Mouse (Mus musculus): ENCODE data around the gene Ankrd22. TPM values are rescaled to one million over a fixed set of nuclear protein-coding genes. Genes with fewer than 3 reads are reported as not detected.
A peak's percentile ranks its signal among the peaks of the same experiment; 100 is the strongest.

Gene Ankrd22
- total and polyA plus RNA-seq, 3 experiments: 0.10 TPM; not detected in 2

DNA sequence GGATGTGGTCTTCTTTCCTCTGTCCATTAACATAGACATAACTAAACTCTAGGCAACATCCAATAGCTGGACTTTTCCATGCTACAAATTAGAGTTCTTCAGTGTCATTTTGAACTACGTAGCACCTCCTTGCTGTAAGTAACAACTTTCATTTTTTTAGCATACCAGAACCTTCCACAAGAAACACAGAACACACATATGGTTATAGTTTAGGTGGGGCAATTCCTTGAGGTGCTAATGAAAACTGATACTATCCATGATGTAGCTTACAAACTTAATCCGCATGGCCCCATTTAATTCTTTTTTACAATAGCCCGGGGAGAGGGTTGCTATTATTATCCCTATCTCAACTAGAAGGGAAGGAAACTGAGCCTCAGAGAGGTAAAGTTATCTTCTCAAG is 8.2 kb upstream of the Ankrd22 start:
- Histone ChIP-seq H3K4me3 (no peak overlapping the region), H3K27me3 (ENCODE audit: control insufficient read depth, insufficient read depth, low read length) (no peaks in the 10 kb centered on the region), H3K27ac (no peak overlapping the region), H3K4me1 (ENCODE audit: control insufficient read depth, insufficient read depth, low read length) (no peaks in the 10 kb centered on the region), H3K79me2 (replicated peaks; ENCODE audit: control insufficient read depth, insufficient read depth, low read length) (no peaks in the 10 kb centered on the region), H3K9ac (ENCODE audit: low read depth, low read length) (no peak overlapping the region), H3K36me3 (ENCODE audit: control insufficient read depth, insufficient read depth, low read length) (no peaks in the 10 kb centered on the region)
- WGBS: 38% methylated on average over 3 of the region's 3 CpGs
- TF ChIP-seq POLR2A (IDR thresholded peaks at IDR 0.05; ENCODE audit: insufficient read depth, low read depth, low read length) (no peak), CTCF (IDR thresholded peaks at IDR 0.05) (no peak), EP300 (IDR thresholded peaks at IDR 0.05; ENCODE audit: insufficient read depth, low read depth, low read length) (no peak)
- no peak for DNase-seq
- intact Hi-C loops (cut with DNase I): no loop called here

- intact Hi-C loops (cut with DNase I): no loop called here
- 54% methylated on average over 3 of the region's 3 CpGs for WGBS
These were observed 5.3 kb upstream of the Ankrd22 start for GRCm38 (mm10) chr19:34171167-34171566.

GRCm38 (mm10) chr19:34169121-34169520 is 3.3 kb upstream of the Ankrd22 start:
- no peak for DNase-seq
- H3K9ac ChIP-seq (ENCODE audit: low read depth, low read length): no peak overlapping the region
- no peak overlapping the region for H3K27ac ChIP-seq
- no peak overlapping the region for H3K4me3 ChIP-seq
- H3K27me3 ChIP-seq (ENCODE audit: control insufficient read depth, insufficient read depth, low read length): no peaks in the 10 kb centered on the region
- TF ChIP-seq EP300 (IDR thresholded peaks at IDR 0.05; ENCODE audit: insufficient read depth, low read depth, low read length) (no peak), POLR2A (IDR thresholded peaks at IDR 0.05; ENCODE audit: insufficient read depth, low read depth, low read length) (no peak), CTCF (IDR thresholded peaks at IDR 0.05) (no peak)
- H3K36me3 ChIP-seq (ENCODE audit: control insufficient read depth, insufficient read depth, low read length): no peaks in the 10 kb centered on the region
- intact Hi-C loops (cut with DNase I): no loop called here
- H3K4me1 ChIP-seq (ENCODE audit: control insufficient read depth, insufficient read depth, low read length): no peaks in the 10 kb centered on the region
- H3K79me2 ChIP-seq (replicated peaks; ENCODE audit: control insufficient read depth, insufficient read depth, low read length): no peaks in the 10 kb centered on the region

More at GRCm38 (mm10) chr19:34171167-34171566, 5.3 kb upstream of the Ankrd22 start:
- no peaks in the 10 kb centered on the region for H3K27me3 ChIP-seq (ENCODE audit: control insufficient read depth, insufficient read depth, low read length)
- DNase-seq: no peak
- no peak overlapping the region for H3K4me3 ChIP-seq
- TF ChIP-seq POLR2A (IDR thresholded peaks at IDR 0.05; ENCODE audit: insufficient read depth, low read depth, low read length): no peak
- TF ChIP-seq CTCF (IDR thresholded peaks at IDR 0.05): no peak
- no peak for TF ChIP-seq EP300 (IDR thresholded peaks at IDR 0.05; ENCODE audit: insufficient read depth, low read depth, low read length)
- no peaks in the 10 kb centered on the region for H3K4me1 ChIP-seq (ENCODE audit: control insufficient read depth, insufficient read depth, low read length)
- no peaks in the 10 kb centered on the region for H3K36me3 ChIP-seq (ENCODE audit: control insufficient read depth, insufficient read depth, low read length)
- no peak overlapping the region for H3K27ac ChIP-seq
- H3K9ac ChIP-seq (ENCODE audit: low read depth, low read length): no peak overlapping the region
- no peaks in the 10 kb centered on the region for H3K79me2 ChIP-seq (replicated peaks; ENCODE audit: control insufficient read depth, insufficient read depth, low read length)

DNA sequence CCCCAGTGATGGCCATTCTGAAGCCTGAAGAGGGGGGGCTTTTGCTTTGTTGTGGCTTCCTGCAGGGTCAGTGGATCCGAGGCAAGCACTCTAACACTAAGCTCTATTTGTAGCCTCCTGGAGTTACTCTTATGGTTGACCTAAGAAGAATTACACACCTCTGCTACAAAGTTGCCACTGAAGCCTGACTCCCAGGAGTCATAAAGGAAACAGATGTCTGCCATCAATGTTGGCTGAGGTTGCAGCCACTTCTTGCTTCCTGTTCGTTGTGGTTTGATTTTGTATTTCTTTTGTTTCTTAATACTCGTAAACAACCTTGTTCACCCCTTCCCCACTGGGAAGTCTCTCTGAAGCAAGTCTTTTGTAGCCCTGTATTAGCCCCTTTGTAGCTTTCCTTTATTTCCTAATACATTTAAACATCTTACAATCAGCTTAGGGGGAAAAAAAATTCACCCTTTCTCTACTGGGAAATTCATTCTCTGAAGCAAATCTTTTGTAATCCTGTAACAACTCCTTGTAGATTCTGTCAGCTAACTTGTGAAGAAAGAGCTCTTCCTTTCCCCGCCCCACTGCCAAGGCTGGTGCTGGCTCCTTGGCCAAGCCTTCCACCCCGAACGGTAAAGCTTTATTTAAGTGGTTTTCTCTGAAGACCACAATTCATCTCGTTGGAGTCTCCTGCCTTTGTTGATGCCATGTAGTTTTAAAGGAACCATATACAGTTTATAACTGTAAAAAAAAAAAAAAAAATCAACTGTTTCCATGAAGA is 2.2 kb upstream of the Ankrd22 start:
- Histone ChIP-seq H3K4me1 (ENCODE audit: control insufficient read depth, insufficient read depth, low read length) (no peaks in the 10 kb centered on the region), H3K36me3 (ENCODE audit: control insufficient read depth, insufficient read depth, low read length) (no peaks in the 10 kb centered on the region), H3K9ac (ENCODE audit: low read depth, low read length) (no peak overlapping the region), H3K79me2 (replicated peaks; ENCODE audit: control insufficient read depth, insufficient read depth, low read length) (no peaks in the 10 kb centered on the region), H3K27me3 (ENCODE audit: control insufficient read depth, insufficient read depth, low read length) (no peaks in the 10 kb centered on the region), H3K4me3 (no peak overlapping the region), H3K27ac (no peak overlapping the region)
- intact Hi-C loops (cut with DNase I): no loop called here
- peak in 1 of 2 experiments; percentile 7 for DNase-seq
- 48% methylated on average over 7 of the region's 7 CpGs for WGBS
- no peak for TF ChIP-seq POLR2A (IDR thresholded peaks at IDR 0.05; ENCODE audit: insufficient read depth, low read depth, low read length)
- TF ChIP-seq EP300 (IDR thresholded peaks at IDR 0.05; ENCODE audit: insufficient read depth, low read depth, low read length): no peak
- TF ChIP-seq CTCF (IDR thresholded peaks at IDR 0.05): no peak

GRCm38 (mm10) chr19:34166386-34166785 is 533 bp upstream of the Ankrd22 start:
- intact Hi-C loops (cut with DNase I): no loop called here
- Histone ChIP-seq H3K4me1 (ENCODE audit: control insufficient read depth, insufficient read depth, low read length) (no peaks in the 10 kb centered on the region), H3K27ac (no peak overlapping the region), H3K4me3 (no peak overlapping the region), H3K36me3 (ENCODE audit: control insufficient read depth, insufficient read depth, low read length) (no peaks in the 10 kb centered on the region), H3K79me2 (replicated peaks; ENCODE audit: control insufficient read depth, insufficient read depth, low read length) (no peaks in the 10 kb centered on the region), H3K27me3 (ENCODE audit: control insufficient read depth, insufficient read depth, low read length) (no peaks in the 10 kb centered on the region), H3K9ac (ENCODE audit: low read depth, low read length) (no peak overlapping the region)
- WGBS: 93% methylated on average over 4 of the region's 4 CpGs
- DNase-seq: no peak
- TF ChIP-seq POLR2A (IDR thresholded peaks at IDR 0.05; ENCODE audit: insufficient read depth, low read depth, low read length) (no peak), EP300 (IDR thresholded peaks at IDR 0.05; ENCODE audit: insufficient read depth, low read depth, low read length) (no peak), CTCF (IDR thresholded peaks at IDR 0.05) (no peak)

DNA sequence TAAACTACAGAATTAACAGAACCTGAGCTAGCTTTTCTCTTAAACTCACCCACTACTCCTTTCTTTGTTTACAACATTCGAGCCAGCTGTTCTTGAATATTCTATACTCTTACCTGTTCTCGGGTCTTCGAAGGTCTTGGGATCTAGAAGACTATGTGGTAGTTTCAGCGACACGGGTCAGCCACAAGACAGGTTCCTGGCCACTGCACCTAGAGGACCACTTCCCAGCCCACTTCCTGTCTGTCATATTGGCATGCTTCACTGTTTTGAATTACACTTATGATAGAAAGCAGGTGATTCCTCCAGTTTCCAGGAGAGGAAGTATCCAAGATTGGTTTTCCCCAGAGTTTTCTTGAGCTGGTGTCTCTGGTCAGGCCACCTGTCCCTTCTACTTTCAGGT is 3.2 kb downstream of the Ankrd22 start:
- H3K79me2 ChIP-seq (replicated peaks; ENCODE audit: control insufficient read depth, insufficient read depth, low read length): no peaks in the 10 kb centered on the region
- DNase-seq: no peak
- intact Hi-C loops (cut with DNase I): no loop called here
- no peaks in the 10 kb centered on the region for H3K36me3 ChIP-seq (ENCODE audit: control insufficient read depth, insufficient read depth, low read length)
- no peaks in the 10 kb centered on the region for H3K4me1 ChIP-seq (ENCODE audit: control insufficient read depth, insufficient read depth, low read length)
- no peak overlapping the region for H3K4me3 ChIP-seq
- H3K27me3 ChIP-seq (ENCODE audit: control insufficient read depth, insufficient read depth, low read length): no peaks in the 10 kb centered on the region
- H3K27ac ChIP-seq: no peak overlapping the region
- 81% methylated on average over 5 of the region's 5 CpGs for WGBS
- no peak overlapping the region for H3K9ac ChIP-seq (ENCODE audit: low read depth, low read length)
- TF ChIP-seq POLR2A (IDR thresholded peaks at IDR 0.05; ENCODE audit: insufficient read depth, low read depth, low read length) (no peak), EP300 (IDR thresholded peaks at IDR 0.05; ENCODE audit: insufficient read depth, low read depth, low read length) (no peak), CTCF (IDR thresholded peaks at IDR 0.05) (no peak)
